Mouse (Mus musculus): ENCODE measurements around the gene Parp4.

Parp4 gene

DNA sequence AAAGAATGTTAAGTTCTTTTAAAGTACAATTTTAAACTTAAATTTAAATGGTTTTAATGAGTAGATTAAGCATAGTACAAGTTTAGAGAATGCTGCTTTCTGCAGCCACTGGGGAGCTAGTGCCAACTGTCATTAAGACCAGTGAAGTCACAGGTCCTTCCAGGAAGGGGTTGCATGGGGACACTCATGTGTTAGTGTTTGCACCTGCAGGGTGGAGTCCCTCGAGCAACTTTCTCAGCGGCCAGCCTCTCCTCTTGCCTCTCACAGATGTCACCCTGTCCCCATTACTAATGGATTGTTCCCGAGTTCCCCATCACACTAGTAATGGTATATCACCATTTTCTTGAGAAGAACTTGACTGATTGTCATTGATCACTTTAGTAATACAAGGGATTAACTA, 37.8 kb downstream of the Parp4 start:
- no peak for DNase-seq (ENCODE audit: low spot score)

DNA sequence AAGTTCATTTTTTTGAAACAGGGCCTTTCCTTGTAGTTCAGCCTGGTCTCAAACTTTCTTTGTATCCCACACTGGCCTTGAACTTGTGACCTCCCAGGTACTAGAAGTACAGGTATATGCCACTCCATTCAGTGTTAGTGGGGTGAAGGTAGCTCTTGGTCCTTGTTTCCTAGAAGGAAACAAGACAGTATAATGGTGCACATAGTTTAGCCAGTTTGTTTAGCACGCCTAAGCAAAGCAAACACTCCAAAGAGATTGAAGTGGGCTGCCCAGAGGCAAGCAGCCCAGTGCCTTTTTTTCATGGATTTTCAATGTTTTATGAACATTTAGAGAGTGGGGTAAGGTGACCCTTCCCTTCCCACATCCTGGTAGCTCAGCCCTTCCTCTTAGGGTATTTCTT, 42.1 kb downstream of the Parp4 start:
- DNase-seq (ENCODE audit: low spot score), result no peak

DNA sequence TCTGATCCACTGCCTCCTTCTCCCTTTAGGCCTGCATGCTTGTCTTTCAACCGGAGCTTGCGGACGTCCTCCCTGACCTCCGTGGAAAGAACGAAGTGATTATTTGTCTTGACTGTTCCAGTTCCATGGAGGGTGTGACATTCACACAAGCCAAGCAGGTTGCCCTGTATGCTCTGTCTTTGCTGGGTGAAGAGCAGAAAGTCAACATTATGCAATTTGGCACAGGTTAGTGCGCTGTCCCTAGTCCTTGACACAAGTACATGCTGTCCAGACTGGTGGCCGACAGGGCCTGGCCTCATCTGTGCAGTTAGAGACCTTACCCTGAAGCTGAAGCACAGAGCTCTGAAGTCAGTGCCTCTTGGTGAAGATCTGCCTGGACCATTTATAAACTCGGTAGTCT, 45.0 kb downstream of the Parp4 start:
- no peak for DNase-seq (ENCODE audit: low spot score)

DNA sequence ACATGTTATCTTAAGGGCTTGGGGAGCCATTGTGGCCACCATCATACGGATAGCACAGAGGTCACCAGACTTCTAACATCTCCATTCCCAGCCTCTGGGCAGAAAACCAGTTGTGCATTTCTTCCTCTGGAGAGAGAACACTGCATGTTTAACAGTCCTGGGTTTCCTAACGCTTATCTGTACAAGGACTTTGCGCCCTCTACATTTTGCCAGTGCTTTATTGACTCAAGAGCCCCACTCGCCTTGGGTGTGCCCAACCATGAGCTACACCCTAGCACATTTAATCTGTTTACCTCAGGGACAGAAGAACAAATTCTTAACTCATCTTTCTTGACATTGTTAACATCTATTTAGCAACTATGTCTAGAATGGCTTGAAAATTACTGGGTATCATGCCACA, 50.8 kb downstream of the Parp4 start:
- DNase-seq (ENCODE audit: low spot score), result no peak

DNA sequence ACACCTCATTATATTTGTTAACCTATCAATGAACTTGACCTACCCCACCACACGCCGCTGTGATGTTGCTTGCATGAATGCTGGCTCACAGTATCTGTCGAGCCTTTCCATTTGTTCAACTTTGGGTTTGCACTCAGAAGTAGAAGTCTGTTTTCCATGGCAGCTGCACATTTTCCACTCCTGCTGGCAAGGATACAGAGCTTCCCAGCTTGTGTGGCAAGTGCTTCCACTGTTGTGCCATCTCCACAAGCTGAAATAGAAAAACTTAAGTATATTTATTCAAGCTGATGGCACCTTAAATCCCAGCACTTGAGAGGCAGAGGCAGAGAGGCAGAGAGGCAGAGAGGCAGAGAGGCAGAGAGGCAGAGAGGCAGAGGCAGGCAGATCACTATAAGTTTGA, 52.9 kb downstream of the Parp4 start:
- no peak for DNase-seq (ENCODE audit: low spot score)

DNA sequence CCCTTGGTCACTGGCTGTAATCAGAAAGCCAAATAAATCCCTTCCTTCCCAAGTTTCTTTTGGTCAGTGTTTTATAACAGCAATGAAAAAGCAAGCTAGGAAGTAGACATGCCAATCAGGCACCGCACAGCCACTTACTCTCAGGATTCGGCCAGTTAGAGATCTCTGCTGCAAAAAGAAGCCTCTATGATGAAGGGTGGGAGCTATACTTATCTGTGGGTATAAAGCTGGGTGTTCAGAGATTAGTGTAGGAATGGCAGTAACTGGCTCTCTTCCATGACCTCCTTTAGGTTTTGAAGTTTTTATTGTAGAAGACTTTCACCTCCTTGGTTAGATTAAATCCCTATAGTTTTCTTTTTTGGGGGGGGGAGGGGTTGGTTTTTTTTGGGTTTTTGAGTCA, 55.7 kb downstream of the Parp4 start:
- no peak for DNase-seq (ENCODE audit: low spot score)

DNA sequence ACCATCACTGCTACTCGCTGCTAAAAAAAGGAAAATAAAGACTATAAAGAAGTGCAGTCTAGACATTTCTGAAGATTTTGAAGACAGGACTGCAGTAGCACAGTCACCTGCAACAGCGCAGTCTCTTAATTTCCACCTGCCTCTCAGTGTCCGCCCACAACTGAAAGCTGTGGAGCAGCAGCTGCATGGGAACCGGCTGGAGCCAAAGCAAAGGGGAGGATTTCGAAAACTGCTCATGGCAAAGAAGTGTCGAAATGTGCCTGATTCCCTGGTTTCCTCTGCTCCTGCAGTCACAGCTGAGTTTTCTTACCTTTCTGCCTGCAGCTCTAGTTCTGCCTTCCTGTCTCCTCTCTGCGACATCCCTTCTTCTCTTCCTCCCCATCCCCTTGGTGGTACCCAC, 71.8 kb downstream of the Parp4 start:
- DNase-seq (ENCODE audit: low spot score), result no peak

DNA sequence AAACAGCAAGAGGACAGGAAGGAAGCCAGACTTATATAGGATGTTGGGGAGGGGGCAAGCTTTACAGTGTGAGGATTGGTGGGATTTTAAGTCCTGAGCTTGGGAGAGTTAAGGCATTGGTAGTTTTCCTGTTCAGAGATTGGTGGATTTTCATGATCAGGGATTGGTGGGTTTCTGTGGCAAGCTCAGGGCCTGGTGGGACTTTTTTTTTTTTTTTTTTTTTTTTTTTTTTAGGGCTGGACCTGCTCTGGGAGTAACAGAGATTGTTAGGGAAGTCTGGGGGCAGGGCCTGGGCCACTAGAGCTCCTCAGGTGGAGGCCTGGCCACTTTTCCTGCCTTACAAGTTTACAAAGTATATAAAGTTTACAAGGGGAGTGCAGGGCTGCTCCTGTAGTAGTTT, 74.0 kb downstream of the Parp4 start:
- no peak for DNase-seq (ENCODE audit: low spot score)

DNA sequence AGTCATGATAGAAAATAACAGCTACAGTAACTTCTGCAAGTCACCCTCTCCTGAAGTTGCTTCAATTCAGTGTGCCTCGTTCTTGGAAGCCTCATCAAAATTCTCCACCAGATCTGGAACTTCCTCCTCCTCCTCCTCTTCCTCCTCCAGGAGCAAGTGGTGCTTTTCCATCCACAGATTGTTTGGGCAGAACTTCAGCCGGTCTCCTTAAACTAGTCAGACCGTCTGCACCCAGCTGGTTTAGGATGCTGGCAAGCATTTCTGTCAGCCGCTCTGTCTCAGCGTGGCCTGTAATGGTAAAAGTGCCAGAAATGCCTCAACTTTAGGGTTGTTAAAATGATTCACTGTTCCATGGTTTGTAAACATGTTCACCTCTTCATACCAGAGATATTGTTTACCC, 90.2 kb downstream of the Parp4 start:
- no peak for DNase-seq (ENCODE audit: low spot score)

DNA sequence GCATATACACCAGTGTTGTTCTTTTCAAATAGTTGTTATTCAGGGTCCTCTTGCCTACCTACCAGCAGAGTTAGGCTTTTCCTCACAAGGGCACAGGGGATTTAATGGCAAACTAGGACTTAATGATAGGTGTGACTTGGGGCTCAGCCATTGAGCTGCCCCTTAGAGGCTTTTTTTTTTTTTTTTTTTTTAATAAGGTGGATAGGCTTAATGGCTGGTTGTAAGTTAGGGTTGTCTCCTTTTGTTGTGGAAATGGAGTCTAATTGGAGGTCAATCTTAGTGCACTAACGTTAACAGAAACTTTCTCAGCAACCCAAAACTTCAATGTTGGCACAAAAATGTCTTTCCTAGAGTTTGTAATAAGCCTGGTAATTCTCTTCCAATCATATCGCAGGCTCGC, 91.5 kb downstream of the Parp4 start:
- no peak for DNase-seq (ENCODE audit: low spot score)

DNA sequence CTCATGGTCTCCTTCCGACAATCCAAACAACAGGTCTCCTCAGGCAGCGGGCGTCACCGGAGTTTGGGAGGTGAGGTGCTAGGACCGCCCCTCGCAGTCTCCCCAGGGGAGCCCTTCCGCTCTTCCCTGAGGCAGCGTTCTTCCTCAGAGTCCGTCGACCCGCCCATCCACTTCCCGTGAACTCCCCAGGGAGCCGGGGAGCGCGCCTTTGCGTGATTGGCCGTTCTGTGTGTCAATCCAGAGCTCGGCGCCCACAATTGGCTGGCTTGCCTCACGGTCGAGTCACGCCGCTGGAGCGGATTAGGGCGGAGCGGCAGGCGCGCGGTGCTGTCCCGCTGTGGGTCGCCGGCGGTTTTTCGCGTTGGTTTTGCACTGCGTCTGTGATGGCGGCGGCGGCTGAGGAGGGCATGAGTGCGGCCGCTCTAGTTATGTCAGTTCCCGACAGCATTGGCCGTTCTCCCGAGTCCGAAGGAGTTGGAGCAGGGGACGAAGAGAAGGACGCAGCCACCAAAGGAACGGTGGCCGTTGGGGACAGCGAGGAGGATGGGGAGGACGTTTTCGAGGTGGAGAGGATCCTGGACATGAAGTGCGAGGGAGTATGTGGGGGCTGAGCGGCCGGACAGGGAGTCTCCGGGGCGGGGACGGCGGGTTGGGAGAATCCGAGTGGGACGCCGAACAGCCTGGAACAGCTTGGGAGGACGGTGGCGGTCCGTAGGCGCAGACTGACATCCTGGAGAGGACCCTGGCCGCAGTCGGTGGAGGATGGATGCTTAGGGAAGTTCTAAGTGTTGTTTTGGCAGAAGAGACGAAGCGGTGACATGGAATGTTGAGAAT, 92.8 kb downstream of the Parp4 start, which contains the start of gene Mphosph8:
TSS of gene Mphosph8 (plus strand) at position 280 of the 834 bp plus-strand sequence.
- peak; percentile 99 for DNase-seq (ENCODE audit: low spot score)

DNA sequence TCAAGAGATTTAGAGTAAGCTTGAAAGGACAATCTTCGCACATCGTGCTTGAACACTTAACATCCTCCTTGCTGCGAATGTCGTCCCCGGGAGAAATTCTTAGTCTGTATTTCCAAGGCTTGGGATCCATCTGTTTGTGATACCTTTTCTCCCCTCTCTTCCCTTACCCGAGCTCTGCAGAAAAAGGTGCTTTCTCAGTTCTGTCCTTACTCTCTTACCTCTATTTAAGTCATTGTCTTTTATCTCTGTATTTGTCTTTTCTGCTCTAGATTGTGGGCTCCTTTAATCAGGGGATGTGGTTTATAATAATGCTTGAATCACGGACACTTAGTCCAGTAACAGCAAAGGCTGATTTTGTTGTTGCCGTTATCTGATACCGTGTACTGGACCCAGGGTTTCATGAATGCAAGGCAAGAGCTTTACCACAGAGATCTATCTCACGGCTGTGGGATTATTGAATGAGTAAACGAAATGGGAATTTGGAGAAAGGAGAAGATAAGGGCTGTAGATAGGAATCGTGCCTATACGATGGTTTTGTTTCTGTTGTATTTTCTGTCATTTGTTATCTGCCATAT, 93.7 kb downstream of the Parp4 start:
- peak; percentile 14 for DNase-seq (ENCODE audit: low spot score)

DNA sequence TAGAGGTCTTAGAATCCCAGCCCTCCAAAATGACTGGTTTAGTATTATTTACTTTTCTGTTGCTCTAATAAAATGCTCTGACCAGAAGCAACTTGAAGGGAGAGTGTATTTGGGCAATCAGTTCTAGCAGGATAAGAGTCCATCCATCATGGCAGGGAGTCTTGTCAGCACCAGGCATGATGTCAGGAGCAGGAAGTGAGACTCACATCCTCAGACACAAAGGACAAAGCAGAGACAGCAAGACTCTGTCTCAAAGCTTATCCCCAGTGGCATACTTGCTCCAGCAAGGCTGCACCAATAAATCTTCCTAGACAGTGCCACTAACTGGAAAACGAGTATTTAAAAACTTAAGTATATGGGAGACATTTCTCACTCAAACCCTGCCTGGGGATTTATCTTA, 110.0 kb downstream of the Parp4 start:
- peak; percentile 15 for DNase-seq (ENCODE audit: low spot score)

DNA sequence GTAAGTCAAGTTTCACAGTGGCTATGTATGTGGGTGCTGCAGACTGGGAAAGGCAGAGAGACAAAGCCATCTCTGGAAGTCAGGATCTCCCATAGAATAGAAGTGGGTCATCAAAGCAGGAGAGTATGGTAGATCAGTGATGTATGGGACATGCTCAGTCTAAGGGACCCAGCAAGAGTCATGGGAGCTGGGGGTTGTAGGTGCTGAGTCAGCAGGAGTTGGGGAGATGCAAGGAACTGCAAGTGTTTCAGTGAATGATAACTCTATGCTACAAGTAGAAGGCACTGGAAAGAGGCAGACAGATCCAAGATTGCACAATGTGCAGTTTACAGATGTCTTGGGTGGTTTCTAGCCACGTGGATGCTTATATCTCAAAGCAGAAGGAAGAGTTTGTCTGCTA, 113.7 kb downstream of the Parp4 start:
- no peak for DNase-seq (ENCODE audit: low spot score)

DNA sequence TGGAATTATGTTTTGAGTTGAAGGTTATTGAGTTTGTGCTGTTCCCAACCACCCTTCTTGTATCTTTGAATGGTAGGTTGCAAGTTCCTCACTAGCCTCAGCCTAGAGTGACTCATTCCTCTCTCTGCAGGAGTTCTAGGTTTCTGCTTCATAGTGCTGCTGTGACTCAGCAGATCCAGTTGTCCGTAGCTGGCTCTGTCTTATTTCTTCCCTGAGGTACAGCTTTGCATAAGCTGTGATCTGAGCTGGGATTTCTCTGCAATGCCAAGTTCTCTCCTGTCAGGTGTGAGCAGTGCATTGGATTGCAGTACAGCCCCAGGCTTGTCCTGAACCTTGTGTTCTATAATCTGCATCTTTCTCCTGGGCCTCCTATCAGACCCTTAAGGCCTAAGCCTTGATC, 114.3 kb downstream of the Parp4 start:
- DNase-seq (ENCODE audit: low spot score), result no peak

DNA sequence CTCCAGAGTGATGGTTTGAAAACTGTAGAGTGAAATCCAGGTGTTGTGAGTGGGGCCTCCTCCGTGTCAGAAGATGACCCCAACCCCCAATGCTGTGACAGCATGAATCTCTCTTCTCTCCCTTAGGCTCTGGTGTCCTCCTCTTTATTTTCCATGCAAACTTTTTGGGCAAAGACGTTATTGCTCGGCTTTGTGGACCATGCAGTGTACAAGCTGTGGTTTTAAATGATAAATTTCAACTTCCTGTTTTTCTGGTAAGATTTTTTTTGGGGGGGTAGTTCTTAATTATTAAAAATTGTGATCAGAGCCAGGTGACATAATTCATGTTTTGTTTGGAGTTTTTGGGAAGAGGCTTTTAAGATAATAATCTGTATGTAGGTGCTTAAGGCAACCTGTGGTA, 120.1 kb downstream of the Parp4 start:
- no peak for DNase-seq (ENCODE audit: low spot score)

DNA sequence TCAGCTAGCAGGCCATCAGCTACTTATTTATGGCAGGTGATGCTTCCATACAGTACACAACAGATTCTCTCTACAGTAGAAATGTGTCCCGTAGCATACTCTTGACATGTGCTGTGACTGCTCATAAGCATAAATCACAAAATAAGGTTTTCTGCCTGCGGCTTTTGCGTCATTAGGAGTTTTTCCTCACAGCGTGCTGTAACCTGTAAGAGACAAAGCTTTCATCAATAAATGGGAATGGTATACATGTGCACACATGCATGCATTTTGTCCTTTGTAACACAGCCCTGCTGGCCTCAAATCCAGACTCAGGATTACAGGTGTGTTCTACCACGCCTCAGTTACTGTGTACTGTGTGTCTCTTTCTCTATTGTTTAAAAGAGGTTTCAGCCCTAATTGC, 122.4 kb downstream of the Parp4 start:
- no peak for DNase-seq (ENCODE audit: low spot score)

DNA sequence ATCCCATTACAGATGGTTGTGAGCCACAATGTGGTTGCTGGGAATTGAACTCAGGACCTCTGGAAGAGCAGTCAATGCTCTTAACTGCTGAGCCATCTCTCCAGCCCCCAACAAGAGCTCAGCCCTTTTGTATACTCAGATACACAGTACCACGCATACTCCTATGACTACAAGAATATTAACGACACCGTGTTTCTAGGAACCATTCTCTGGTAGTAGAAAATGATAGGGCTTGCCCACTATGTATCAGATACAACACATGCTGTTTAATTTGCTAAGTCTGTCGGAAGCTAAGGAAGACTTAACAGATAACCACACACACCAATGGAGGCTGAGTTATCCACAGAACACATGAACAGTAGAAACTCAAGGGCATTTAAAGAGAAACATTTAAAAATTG, 127.2 kb downstream of the Parp4 start:
- no peak for DNase-seq (ENCODE audit: low spot score)

DNA sequence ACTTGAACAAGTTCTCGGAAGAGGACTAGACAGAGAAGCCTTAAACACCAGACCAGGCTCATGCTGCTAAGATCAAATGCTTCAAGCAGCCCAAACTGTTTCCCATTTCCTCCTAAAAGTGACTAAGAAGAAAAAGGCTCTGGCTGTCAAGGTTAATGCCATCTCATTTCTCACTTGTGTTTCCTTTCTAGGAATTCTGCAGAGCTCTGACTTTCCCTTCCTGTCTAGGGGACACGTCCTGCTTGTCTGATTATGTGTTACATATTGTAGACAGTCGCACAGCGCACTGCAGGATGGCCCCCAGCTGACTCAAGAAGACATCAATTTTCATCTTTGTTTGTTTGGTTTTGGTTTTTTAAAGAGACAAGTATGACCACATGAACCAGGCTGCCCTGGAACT, 130.3 kb downstream of the Parp4 start:
- no peak for DNase-seq (ENCODE audit: low spot score)

All from embryo, embryonic 10.5 days (tissue).